Mouse (Mus musculus) Patski (cell line): ENCODE measurements around the gene Rhoq. TPM values are rescaled to one million over a fixed set of nuclear protein-coding genes. Genes with fewer than 3 reads are reported as not detected.
A peak's percentile ranks its signal among the peaks of the same experiment; 100 is the strongest.

ENCODE experiments used
- ATAC-seq: fragments of 100-300 bp; one replicate; pipeline ENCODE4 v1.8.0; 2021
- CTCF ChIA-PET: fragments of 350-600 bp; sonication (Branson Sonifier 250); formaldehyde crosslinking; loops from one replicate; lab custom pipeline; 2022; ENCODE audit warnings: inconsistent platforms; lab: Charles Lee
- POLR2A ChIA-PET: fragments of 350-600 bp; sonication (Branson Sonifier 250); formaldehyde crosslinking; loops from one replicate; lab custom pipeline; 2022; ENCODE audit warnings: antibody characterized with exemption, inconsistent platforms; lab: Charles Lee
- DNase-seq: peaks from one replicate; pipeline ENCODE4 v3.0.0-alpha.2; 2011; ENCODE audit warnings: low read depth, low spot score
- H3K27me3 ChIP-seq: fragments of 371-371 bp; one replicate; pipeline ENCODE4 v1.5.1; 2021
- CTCF ChIP-seq: fragments of 100-300 bp; IDR thresholded peaks from one replicate; pipeline ENCODE4 v1.5.1; 2021
- in situ Hi-C: fragments of 300-500 bp; cut with MboI; formaldehyde crosslinking; loops from 3 replicates; pipeline ENCODE4 v1.11.1; 2018; ENCODE audit warnings: low pct_unique_long_range_greater_than_20kb, mixed read lengths
- polyA plus RNA-seq: library from polyadenylated mRNA; unstranded; gene quantifications from one replicate; pipeline ENCODE4 v1.2.3, GENCODE M21; 2021

Gene Rhoq
- polyA plus RNA-seq, 1 experiment from 2014 or later, result 76.8 TPM

- ATAC-seq (peak; percentile 99), DNase-seq (peak; percentile 88)
- POLR2A ChIA-PET, result no interaction called here
- TF ChIP-seq CTCF, result no peak
- CTCF ChIA-PET, result interaction anchor here (1.0 kb wide), 1 partner anchor 19 kb away, joined by 3 read pairs; no protein-coding TSS in a partner anchor
- H3K27me3 ChIP-seq, result no peaks in the 10 kb centered on the region
- in situ Hi-C loops, result no loop called here
Measured at GRCm38 (mm10) chr17:87025269-87025949, 62.5 kb downstream of the Rhoq start, which contains the start of the genes Pigf and Cript. TSS of gene Pigf (minus strand) at chr17:87025406. TSS of gene Cript (plus strand) at chr17:87025550.

- TF ChIP-seq CTCF, result peak; percentile 82
- no peaks in the 10 kb centered on the region for H3K27me3 ChIP-seq
- DNase-seq, result peak; percentile 17
- POLR2A ChIA-PET, result no interaction called here
- CTCF ChIA-PET, result interaction anchor here (0.6 to 2.7 kb wide), 9 partner anchors 8 to 262 kb away, joined by 3 to 14 read pairs (median 3); no protein-coding TSS in a partner anchor
- in situ Hi-C loops, result no loop called here
- no peak for ATAC-seq
Measured at GRCm38 (mm10) chr17:87036141-87037073, 73.5 kb downstream of the Rhoq start.

GRCm38 (mm10) chr17:87038496-87038895 is 75.6 kb downstream of the Rhoq start:
- no peak for ATAC-seq
- DNase-seq, result no peak
- POLR2A ChIA-PET, result no interaction called here
- TF ChIP-seq CTCF, result no peak
- no peaks in the 10 kb centered on the region for H3K27me3 ChIP-seq
- CTCF ChIA-PET, result interaction anchor here (2.7 kb wide), 1 partner anchor 210 kb away, joined by 14 read pairs; no protein-coding TSS in a partner anchor
- in situ Hi-C loops, result no loop called here

GRCm38 (mm10) chr17:87041739-87042138 is 78.9 kb downstream of the Rhoq start:
- no peak for TF ChIP-seq CTCF
- no peaks in the 10 kb centered on the region for H3K27me3 ChIP-seq
- ChIA-PET POLR2A (no interaction called here), CTCF (interaction anchor here (0.8 kb wide), 1 partner anchor 9 kb away, joined by 3 read pairs; no protein-coding TSS in a partner anchor)
- no peak for ATAC-seq
- in situ Hi-C loops, result loop anchor here (5.0 kb wide), 2 partner anchors 124 to 211 kb away; partner anchors contain the start of gene Tmem247
- no peak for DNase-seq

GRCm38 (mm10) chr17:87044364-87044763 is 81.5 kb downstream of the Rhoq start:
- in situ Hi-C loops, result loop anchor here (5.0 kb wide), 2 partner anchors 127 to 208 kb away; partner anchors contain the start of gene Tmem247
- CTCF ChIA-PET, result interaction anchor here (0.6 to 2.6 kb wide), 44 partner anchors 8 to 724 kb away, joined by 3 to 18 read pairs (median 4); partner anchors contain the start of genes Cript, Pigf and Rhoq
- TF ChIP-seq CTCF, result peak; percentile 100
- peak; percentile 47 for DNase-seq
- peak; percentile 81 for ATAC-seq
- POLR2A ChIA-PET, result no interaction called here
- H3K27me3 ChIP-seq, result no peaks in the 10 kb centered on the region

GRCm38 (mm10) chr17:87044796-87045195 is 81.9 kb downstream of the Rhoq start:
- TF ChIP-seq CTCF, result no peak
- POLR2A ChIA-PET, result no interaction called here
- no peaks in the 10 kb centered on the region for H3K27me3 ChIP-seq
- DNase-seq (no peak), ATAC-seq (no peak)
- CTCF ChIA-PET, result interaction anchor here (0.6 to 2.6 kb wide), 40 partner anchors 9 to 725 kb away, joined by 3 to 18 read pairs (median 4); partner anchors contain the start of genes Cript, Pigf and Rhoq
- in situ Hi-C loops, result loop anchor here (5.0 kb wide), 2 partner anchors 127 to 208 kb away; partner anchors contain the start of gene Tmem247

Other genes starting within 250 kb of the Rhoq start
- 2.8 TPM for gene Epas1, start 209.4 kb upstream of the Rhoq start, polyA plus RNA-seq
- not detected for gene Tmem247, start 45.7 kb upstream of the Rhoq start, polyA plus RNA-seq
- not detected for gene Atp6v1e2, start 15.2 kb upstream of the Rhoq start, polyA plus RNA-seq
- gene Pigf, start 62.3 kb downstream of the Rhoq start, polyA plus RNA-seq, result 31.9 TPM
- 67.3 TPM for gene Cript, start 62.5 kb downstream of the Rhoq start, polyA plus RNA-seq
- gene Socs5, start 144.6 kb downstream of the Rhoq start, polyA plus RNA-seq, result 39.1 TPM